Mouse (Mus musculus): ENCODE measurements around the gene Vmn1r197. TPM values are rescaled to one million over a fixed set of nuclear protein-coding genes. Genes with fewer than 3 reads are reported as not detected.
"Not testable (repeated sequence)": the region's sequence is repeated elsewhere in the genome, so short reads cannot be mapped to it uniquely, and the experiment has no call there.

Vmn1r197 gene
- polyA plus RNA-seq (2016; fragmentation: Nextera tagmentation; extraction: Ambion mirVana), result not detected in 2 replicates

- no peak within 1 kb of the TSS for H3K9ac ChIP-seq
- no peak within 1 kb of the TSS for H3K4me2 ChIP-seq
- ATAC-seq (ENCODE audit: low FRiP score), result no peak
- H3K27me3 ChIP-seq, result no peaks in the 10 kb centered on the region
- H3K4me1 ChIP-seq, result no peaks in the 10 kb centered on the region
- no peak within 1 kb of the TSS for H3K4me3 ChIP-seq (replicated peaks)
- H3K27ac ChIP-seq, result no peak within 1 kb of the TSS
- H3K36me3 ChIP-seq (replicated peaks), result no peaks in the 10 kb centered on the region
- no peaks in the 10 kb centered on the region for H3K9me3 ChIP-seq
Observed at GRCm38 (mm10) chr13:22324289-22324688, at the start of gene Vmn1r197. Gene Vmn1r197 (plus strand): TSS chr13:22324589.

DNA sequence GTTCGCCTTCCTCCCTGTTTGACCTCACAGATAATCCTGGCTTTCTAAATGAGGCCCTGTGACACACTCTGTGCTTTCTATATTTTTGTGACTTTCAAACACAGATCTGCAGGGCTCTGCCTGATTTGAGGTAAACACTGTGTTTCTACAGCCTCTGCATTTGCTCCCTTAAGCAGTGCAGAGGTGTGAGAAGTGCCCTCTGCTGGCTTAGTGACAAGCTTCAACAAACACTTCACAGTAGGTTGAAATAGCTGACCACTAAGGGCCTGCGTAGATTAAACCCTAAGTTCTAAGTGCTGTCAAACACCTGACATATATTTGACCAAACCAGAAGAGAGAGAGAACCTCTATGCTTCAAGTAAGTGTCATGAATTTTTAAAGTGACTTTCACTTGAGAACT is 39.8 kb upstream of the Vmn1r197 start:
- no peak overlapping the region for H3K4me3 ChIP-seq (replicated peaks)
- H3K9ac ChIP-seq, result no peak overlapping the region
- H3K36me3 ChIP-seq (replicated peaks), result no peaks in the 10 kb centered on the region
- H3K4me2 ChIP-seq, result no peak overlapping the region
- H3K9me3 ChIP-seq, result no peaks in the 10 kb centered on the region
- 76% methylated on average over 2 of the region's 2 CpGs for WGBS
- H3K27ac ChIP-seq, result no peak overlapping the region
- H3K27me3 ChIP-seq, result no peaks in the 10 kb centered on the region
- H3K4me1 ChIP-seq, result no peaks in the 10 kb centered on the region
- no peak for ATAC-seq (ENCODE audit: low FRiP score)

- Histone ChIP-seq H3K9me3 (no peaks in the 10 kb centered on the region), H3K27me3 (no peaks in the 10 kb centered on the region), H3K9ac (no peak within 1 kb of the TSS), H3K27ac (no peak within 1 kb of the TSS), H3K36me3 (replicated peaks) (no peaks in the 10 kb centered on the region), H3K4me1 (no peaks in the 10 kb centered on the region), H3K4me3 (replicated peaks) (no peak within 1 kb of the TSS), H3K4me2 (no peak within 1 kb of the TSS)
- ATAC-seq (ENCODE audit: low FRiP score), result no peak
- WGBS, result 77% methylated on average over 2 of the region's 2 CpGs
Observed at GRCm38 (mm10) chr13:22289620-22290019, 34.8 kb upstream of the Vmn1r197 start, which contains the start of gene Vmn1r196. Gene Vmn1r196 (plus strand): TSS chr13:22289920.

DNA sequence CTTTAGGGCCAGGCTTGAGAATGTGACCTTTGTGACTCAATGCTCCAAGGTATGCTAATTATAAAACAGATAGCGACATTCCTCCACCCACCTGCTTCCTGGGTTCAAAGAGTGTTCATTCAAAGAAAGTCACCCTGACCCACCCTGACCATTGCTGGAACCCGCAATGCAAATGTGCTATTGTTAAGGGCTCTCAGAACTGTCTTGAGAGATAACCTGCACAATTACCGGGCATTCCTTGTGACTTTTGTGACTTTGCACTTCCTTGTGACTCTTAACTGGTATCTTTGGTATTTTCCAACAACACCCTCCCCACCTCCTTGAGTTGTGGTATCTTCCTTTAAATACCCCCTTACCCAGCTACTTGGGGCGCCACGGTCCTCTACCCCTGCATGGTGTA is 16.3 kb upstream of the Vmn1r197 start:
- H3K9me3 ChIP-seq; H3K4me3 ChIP-seq (replicated peaks); ATAC-seq (ENCODE audit: low FRiP score); H3K27ac ChIP-seq; H3K36me3 ChIP-seq (replicated peaks); H3K27me3 ChIP-seq; H3K9ac ChIP-seq; H3K4me1 ChIP-seq; H3K4me2 ChIP-seq: not testable (repeated sequence)
- WGBS, result 94% methylated on average over 5 of the region's 5 CpGs

- Histone ChIP-seq H3K4me3 (replicated peaks) (no peak overlapping the region), H3K9me3 (no peaks in the 10 kb centered on the region), H3K36me3 (replicated peaks) (no peaks in the 10 kb centered on the region), H3K4me1 (no peaks in the 10 kb centered on the region), H3K27me3 (no peaks in the 10 kb centered on the region), H3K27ac (no peak overlapping the region), H3K4me2 (no peak overlapping the region), H3K9ac (no peak overlapping the region)
- WGBS, result 90% methylated on average over 2 of the region's 2 CpGs
- ATAC-seq (ENCODE audit: low FRiP score), result no peak
Observed at GRCm38 (mm10) chr13:22315361-22315760, 9.0 kb upstream of the Vmn1r197 start.

GRCm38 (mm10) chr13:22317366-22317765 is 7.0 kb upstream of the Vmn1r197 start:
- Histone ChIP-seq H3K9ac (no peak overlapping the region), H3K9me3 (no peaks in the 10 kb centered on the region), H3K27me3 (no peaks in the 10 kb centered on the region), H3K4me3 (replicated peaks) (no peak overlapping the region), H3K27ac (no peak overlapping the region), H3K4me2 (no peak overlapping the region), H3K4me1 (no peaks in the 10 kb centered on the region), H3K36me3 (replicated peaks) (no peaks in the 10 kb centered on the region)
- 85% methylated on average over 2 of the region's 2 CpGs for WGBS
- ATAC-seq (ENCODE audit: low FRiP score), result no peak

DNA sequence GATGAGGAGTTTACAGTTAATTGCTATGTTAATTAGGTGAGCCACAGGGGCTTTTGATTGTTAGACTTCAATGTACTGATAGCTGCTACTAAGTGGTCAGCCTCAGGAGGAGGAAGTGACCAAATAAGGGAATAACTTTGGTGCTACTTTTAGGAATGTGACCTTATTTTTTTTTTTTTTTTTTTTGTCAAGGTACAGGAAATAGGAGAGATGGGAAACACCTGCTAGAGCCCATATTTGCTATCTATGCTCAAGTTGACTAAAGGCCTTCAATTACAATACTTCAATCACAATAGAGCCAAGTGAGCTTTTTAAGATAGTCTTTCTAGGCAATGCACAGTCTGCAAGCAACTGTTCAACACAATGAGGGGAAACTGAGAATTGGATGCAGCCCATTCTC is 4.3 kb upstream of the Vmn1r197 start:
- no peak overlapping the region for H3K27ac ChIP-seq
- no peak overlapping the region for H3K4me3 ChIP-seq (replicated peaks)
- no peaks in the 10 kb centered on the region for H3K9me3 ChIP-seq
- ATAC-seq (ENCODE audit: low FRiP score), result no peak
- no peaks in the 10 kb centered on the region for H3K4me1 ChIP-seq
- no peak overlapping the region for H3K9ac ChIP-seq
- no peak overlapping the region for H3K4me2 ChIP-seq
- no peaks in the 10 kb centered on the region for H3K36me3 ChIP-seq (replicated peaks)
- no peaks in the 10 kb centered on the region for H3K27me3 ChIP-seq

DNA sequence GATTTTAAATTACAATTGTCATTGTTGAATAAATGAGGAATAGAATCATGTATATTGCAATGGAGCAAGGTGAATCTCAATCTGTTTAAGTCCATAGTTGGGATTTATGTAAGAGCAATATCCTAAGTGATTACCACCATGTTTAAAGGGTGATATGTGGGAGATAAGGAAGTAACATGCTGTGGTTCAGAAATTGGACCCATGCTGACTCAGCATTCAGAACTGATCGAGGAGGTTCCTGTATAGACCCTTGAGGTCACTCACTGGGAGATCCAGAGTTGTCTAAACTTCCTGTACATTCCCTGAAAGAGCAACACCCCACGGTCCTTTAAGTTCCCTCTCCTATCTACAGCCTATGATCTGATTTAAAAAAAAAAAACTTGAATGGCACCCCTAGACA is 8.9 kb downstream of the Vmn1r197 start:
- H3K36me3 ChIP-seq (replicated peaks), result no peaks in the 10 kb centered on the region
- no peak overlapping the region for H3K4me2 ChIP-seq
- H3K4me1 ChIP-seq, result no peaks in the 10 kb centered on the region
- no peak overlapping the region for H3K9ac ChIP-seq
- WGBS, result 85% methylated on average over 2 of the region's 2 CpGs
- no peaks in the 10 kb centered on the region for H3K9me3 ChIP-seq
- no peak for ATAC-seq (ENCODE audit: low FRiP score)
- no peak overlapping the region for H3K4me3 ChIP-seq (replicated peaks)
- no peaks in the 10 kb centered on the region for H3K27me3 ChIP-seq
- H3K27ac ChIP-seq, result no peak overlapping the region

- WGBS, result 82% methylated on average over 1 of the region's 1 CpGs
- Histone ChIP-seq H3K27me3 (no peaks in the 10 kb centered on the region), H3K4me3 (replicated peaks) (no peak overlapping the region), H3K36me3 (replicated peaks) (no peaks in the 10 kb centered on the region), H3K4me1 (no peaks in the 10 kb centered on the region), H3K27ac (no peak overlapping the region), H3K9ac (no peak overlapping the region), H3K4me2 (no peak overlapping the region), H3K9me3 (no peaks in the 10 kb centered on the region)
- ATAC-seq (ENCODE audit: low FRiP score), result no peak
Observed at GRCm38 (mm10) chr13:22335565-22335964, 11.2 kb downstream of the Vmn1r197 start.

- no peak within 1 kb of the TSS for H3K9ac ChIP-seq
- no peak within 1 kb of the TSS for H3K27ac ChIP-seq
- no peaks in the 10 kb centered on the region for H3K27me3 ChIP-seq
- H3K4me2 ChIP-seq, result no peak within 1 kb of the TSS
- no peak for ATAC-seq (ENCODE audit: low FRiP score)
- H3K4me1 ChIP-seq, result no peaks in the 10 kb centered on the region
- no peaks in the 10 kb centered on the region for H3K9me3 ChIP-seq
- no peak within 1 kb of the TSS for H3K4me3 ChIP-seq (replicated peaks)
- no peaks in the 10 kb centered on the region for H3K36me3 ChIP-seq (replicated peaks)
- WGBS, result 61% methylated on average over 1 of the region's 1 CpGs
Observed at GRCm38 (mm10) chr13:22350064-22350463, 25.7 kb downstream of the Vmn1r197 start, which contains the start of gene Vmn1r198. Gene Vmn1r198 (plus strand): TSS chr13:22350364.

- Histone ChIP-seq H3K27me3 (no peaks in the 10 kb centered on the region), H3K4me1 (no peaks in the 10 kb centered on the region), H3K36me3 (replicated peaks) (no peaks in the 10 kb centered on the region), H3K4me2 (no peak overlapping the region), H3K9me3 (no peaks in the 10 kb centered on the region), H3K4me3 (replicated peaks) (no peak overlapping the region), H3K9ac (no peak overlapping the region), H3K27ac (no peak overlapping the region)
- 89% methylated on average over 1 of the region's 1 CpGs for WGBS
- ATAC-seq (ENCODE audit: low FRiP score), result no peak
Observed at GRCm38 (mm10) chr13:22350813-22351212, 26.4 kb downstream of the Vmn1r197 start.

GRCm38 (mm10) chr13:22379518-22379917 is 55.1 kb downstream of the Vmn1r197 start, which contains the start of gene Vmn1r199:
Gene Vmn1r199 (plus strand): TSS chr13:22379818.
- H3K9me3 ChIP-seq, result no peaks in the 10 kb centered on the region
- ATAC-seq (ENCODE audit: low FRiP score), result no peak
- H3K36me3 ChIP-seq (replicated peaks), result no peaks in the 10 kb centered on the region
- H3K27ac ChIP-seq, result no peak within 1 kb of the TSS
- H3K4me1 ChIP-seq, result no peaks in the 10 kb centered on the region
- H3K4me2 ChIP-seq, result no peak within 1 kb of the TSS
- no peak within 1 kb of the TSS for H3K4me3 ChIP-seq (replicated peaks)
- no peaks in the 10 kb centered on the region for H3K27me3 ChIP-seq
- H3K9ac ChIP-seq, result no peak within 1 kb of the TSS
- 82% methylated on average over 2 of the region's 2 CpGs for WGBS

GRCm38 (mm10) chr13:22381128-22381527 is 56.7 kb downstream of the Vmn1r197 start:
- not testable (repeated sequence) for ATAC-seq (ENCODE audit: low FRiP score); H3K27me3 ChIP-seq; H3K36me3 ChIP-seq (replicated peaks); H3K27ac ChIP-seq; H3K9ac ChIP-seq; H3K9me3 ChIP-seq; H3K4me2 ChIP-seq; H3K4me1 ChIP-seq; H3K4me3 ChIP-seq (replicated peaks)
- 79% methylated on average over 3 of the region's 3 CpGs for WGBS

Data from forebrain, embryonic 12.5 days (tissue).